Mouse (Mus musculus) left cerebral cortex, adult 11 months (tissue): ENCODE data around the gene Amdhd1.

ENCODE experiments used
- DNase-seq: peaks from one replicate; pipeline ENCODE4 v3.0.0; 2022; ENCODE audit warnings: low spot score

Gene Amdhd1

GRCm38 (mm10) chr10:93540431-93541210, 788 bp upstream of the Amdhd1 start, which contains the start of gene Ccdc38:
Ccdc38 (plus strand) TSS chr10:93540632.
- DNase-seq = no peak

- DNase-seq = no peak
Observed at GRCm38 (mm10) chr10:93538818-93539217, 1.0 kb downstream of the Amdhd1 start.

GRCm38 (mm10) chr10:93538287-93538686, 1.5 kb downstream of the Amdhd1 start:
- no peak for DNase-seq

DNA sequence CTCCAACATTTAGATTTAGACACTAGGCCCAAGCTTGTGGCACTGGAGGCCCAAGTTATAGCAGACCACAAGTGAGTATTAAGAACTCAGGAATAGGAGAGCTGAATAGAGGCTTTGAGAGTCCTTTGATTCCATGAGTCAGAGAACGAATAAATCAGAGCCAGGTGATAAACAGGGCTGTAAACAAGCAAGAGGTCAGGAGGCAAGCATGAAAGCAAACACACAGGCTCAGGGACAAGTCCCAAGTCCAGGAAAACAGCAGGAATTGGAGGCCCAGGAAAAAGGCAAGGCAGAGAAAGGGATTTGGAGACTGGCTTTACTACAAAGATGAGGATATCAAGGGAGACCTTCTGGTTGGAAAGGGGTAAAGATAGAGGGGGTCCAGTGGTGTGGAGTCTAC, 14.5 kb downstream of the Amdhd1 start:
- DNase-seq = no peak

- no peak for DNase-seq
Observed at GRCm38 (mm10) chr10:93520994-93521393, 18.8 kb downstream of the Amdhd1 start.

GRCm38 (mm10) chr10:93519756-93520155, 20.1 kb downstream of the Amdhd1 start:
- no peak for DNase-seq

- DNase-seq = no peak
Observed at GRCm38 (mm10) chr10:93519159-93519558, 20.7 kb downstream of the Amdhd1 start.

DNA sequence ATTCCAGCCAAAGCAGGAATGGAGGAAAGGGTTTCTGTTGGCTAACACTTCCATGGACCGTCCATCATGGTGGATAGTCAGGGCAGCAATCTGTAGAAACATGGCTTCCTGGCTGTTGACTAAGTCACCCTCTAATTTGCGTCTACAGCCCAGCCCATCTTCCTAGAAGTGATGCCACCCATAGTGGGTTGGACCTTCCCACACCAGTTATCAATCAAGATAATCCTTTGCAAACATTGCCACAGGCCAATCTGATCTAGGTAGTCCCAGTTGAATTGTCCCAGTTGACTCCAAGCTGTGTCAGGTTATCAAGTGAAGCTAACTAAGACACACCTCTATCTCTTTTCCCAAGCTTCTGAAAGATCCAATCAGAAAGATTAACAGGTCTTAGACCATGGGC, 21.2 kb downstream of the Amdhd1 start:
- no peak for DNase-seq

DNA sequence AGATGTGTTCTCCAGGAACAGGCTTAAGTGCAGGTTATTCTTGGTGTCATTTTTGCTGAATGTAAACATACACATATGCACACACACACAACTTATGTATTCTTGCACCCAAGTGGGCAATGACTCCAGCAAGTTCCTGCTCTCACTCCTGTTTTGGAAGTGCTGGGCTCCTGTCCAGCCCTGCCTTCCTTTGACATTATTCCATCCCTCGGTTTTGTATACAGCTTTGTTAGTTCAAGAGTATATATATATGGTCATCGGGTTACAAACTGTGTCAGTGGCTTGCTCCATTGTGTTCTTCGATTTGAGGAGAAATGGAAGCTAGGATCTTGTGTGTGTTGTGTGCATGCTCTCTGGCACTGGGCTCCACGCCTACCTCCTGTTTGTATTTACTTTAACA, 21.6 kb downstream of the Amdhd1 start:
- no peak for DNase-seq

DNA sequence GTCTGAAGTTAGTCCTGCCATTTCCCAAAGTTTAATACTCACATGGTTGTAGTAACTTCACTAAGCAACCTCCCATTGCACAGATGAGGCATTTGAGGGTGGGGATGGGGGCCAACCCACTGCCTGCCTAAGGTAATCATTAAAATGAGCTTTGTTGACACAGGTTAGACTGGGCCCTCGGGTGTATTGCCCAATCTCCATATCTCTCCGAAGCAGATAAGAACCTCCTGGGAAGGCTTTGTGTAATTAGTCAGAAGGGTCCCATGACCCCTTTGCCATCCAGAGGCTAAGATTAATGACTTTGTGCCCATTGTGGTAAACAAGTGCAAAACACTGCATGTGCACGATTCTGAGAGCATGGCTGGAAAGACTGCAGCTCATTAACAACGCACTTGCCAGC, 22.1 kb downstream of the Amdhd1 start:
- DNase-seq = no peak

GRCm38 (mm10) chr10:93515927-93516326, 23.9 kb downstream of the Amdhd1 start:
- DNase-seq = no peak

- DNase-seq = no peak
Observed at GRCm38 (mm10) chr10:93515419-93515818, 24.4 kb downstream of the Amdhd1 start.

DNA sequence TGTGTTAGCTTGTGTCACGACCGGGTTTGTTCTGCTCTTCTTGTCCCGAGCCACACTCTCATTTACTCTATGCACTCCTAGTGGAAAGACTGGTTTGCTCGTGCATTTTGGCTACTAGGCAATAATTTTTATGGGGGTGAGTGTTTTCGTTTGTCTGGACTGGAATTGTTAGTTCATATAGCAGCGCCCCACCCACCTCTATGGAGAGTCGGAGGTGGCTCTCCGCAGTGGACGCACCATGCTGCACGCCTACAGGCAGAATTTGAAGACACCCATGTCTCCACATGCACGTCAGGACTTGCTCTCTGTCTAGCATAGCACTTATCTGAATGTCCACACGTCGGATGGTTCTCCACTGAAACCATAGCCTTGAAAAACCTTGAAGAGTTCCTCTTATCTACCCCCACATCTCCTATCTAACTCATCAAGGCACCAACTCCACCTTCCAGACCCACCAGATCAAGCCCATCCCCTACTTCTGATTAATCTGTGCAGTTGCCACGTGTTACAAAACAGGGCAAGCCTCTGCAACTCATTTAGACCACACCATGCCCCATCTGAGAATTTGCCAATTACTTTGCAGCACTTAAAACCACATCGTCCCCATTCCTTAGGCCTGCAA, 30.2 kb downstream of the Amdhd1 start:
- DNase-seq = no peak

DNA sequence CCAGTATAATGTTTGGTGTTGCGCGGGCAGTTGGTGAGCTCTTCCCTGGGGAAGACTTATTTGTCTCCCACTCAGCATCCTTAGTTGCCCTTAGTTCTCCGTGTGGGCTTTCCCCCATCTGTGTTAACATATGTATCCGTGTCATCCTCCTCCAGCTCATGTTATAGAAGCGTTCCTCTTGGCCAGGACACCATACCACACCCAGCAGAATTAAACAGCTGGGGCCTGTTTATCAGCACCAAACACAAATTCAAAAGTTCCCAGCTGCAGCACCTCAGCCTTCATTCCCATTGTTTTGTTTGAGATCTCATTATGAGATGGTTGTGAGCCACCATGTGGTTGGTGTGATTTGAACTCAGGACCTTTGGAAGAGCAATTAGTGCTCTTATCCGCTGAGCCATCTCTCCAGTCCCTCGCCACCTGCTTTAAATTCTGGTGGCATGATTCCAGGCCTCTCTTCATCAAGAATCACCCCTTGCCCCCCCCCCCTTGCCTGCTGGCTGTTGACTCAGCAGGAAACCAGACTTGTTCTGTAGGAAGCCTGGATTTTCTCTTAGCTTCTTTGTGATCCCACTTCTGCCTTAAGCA, 31.4 kb downstream of the Amdhd1 start:
- DNase-seq = no peak

DNA sequence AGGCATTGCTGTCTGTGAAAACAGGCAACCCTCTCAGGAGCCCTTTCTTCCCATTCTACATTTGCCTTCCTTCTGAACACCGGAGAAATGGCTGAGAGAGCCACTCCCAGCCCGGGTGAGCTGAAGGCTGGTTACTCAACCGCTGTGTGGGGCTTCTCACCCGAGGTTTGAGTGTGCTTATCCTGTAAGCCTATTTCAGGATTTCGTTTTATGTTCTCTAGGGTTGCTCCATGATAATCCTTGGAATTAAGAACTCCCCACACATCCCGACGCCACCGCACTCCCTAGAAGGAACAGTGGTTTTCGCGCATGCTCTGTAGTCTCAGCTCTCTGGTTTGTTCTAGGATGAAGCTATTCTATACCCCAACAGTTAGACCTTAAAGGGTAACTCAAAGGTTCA, 38.5 kb downstream of the Amdhd1 start:
- DNase-seq = no peak

GRCm38 (mm10) chr10:93500864-93501263, 39.0 kb downstream of the Amdhd1 start:
- DNase-seq = no peak

DNA sequence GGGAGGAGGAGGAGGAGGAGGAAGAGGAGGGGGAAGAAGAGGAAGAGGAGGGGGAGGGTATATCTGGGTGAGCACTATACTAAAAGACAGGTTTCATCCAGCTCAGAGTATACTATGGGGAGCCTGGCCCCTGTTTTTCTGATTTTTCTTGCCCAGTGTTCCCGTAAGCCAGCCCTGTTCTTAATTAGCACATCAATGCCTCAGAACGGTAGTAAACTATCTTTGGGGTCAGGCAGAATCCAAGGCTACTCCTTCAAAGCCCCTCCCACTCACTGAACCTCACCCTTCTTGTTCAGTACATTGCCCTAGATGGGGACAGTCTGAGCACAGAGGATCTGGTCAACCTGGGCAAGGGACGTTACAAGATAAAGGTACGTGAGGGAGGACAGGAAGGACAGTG, 49.4 kb downstream of the Amdhd1 start:
- no peak for DNase-seq

- no peak for DNase-seq
Observed at GRCm38 (mm10) chr10:93488828-93489226, 51.0 kb downstream of the Amdhd1 start.

- DNase-seq = no peak
Observed at GRCm38 (mm10) chr10:93488066-93488827, 51.6 kb downstream of the Amdhd1 start, which contains the start of gene Hal. Hal (plus strand) TSS chr10:93488768.

GRCm38 (mm10) chr10:93486622-93487021, 53.2 kb downstream of the Amdhd1 start:
- peak; percentile 19 for DNase-seq

DNA sequence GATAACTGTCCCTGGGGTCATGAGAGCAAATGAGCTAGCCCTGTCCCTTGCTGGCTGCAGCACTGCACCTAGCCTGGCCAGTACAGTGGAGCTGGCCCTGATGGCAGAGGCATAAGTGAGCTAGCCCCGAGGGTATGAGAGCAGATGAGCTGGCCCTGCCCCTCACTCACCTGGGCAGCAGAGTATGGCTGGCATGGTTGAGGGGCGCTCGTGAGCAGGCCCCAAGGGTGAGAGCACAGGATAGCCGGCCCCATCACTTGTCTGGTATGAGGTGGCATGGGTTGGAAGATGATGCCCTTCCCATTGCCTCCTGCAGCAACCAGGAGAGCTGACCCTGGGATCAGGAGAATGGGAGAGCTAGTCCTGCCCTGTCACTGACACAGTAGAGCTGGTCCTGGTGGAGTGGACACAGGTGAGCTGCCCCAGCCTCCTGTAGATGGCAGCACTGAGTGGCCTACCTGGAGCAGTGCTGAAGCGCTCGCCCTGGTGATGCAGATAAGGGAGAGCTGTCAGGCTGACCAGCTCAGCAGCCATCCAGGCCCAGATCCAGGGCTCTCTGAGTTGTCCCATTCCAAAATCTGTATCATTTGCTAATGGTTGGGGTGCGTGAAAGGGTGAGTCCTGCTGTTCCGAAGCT, 54.7 kb downstream of the Amdhd1 start:
- DNase-seq = no peak

GRCm38 (mm10) chr10:93484511-93484910, 55.3 kb downstream of the Amdhd1 start:
- no peak for DNase-seq
